Mouse (Mus musculus) MN1 (cell line): ENCODE data around the gene Fbxl14.
A peak's percentile ranks its signal among the peaks of the same experiment; 100 is the strongest.

ENCODE experiments used
- DNase-seq: peaks from one replicate; pipeline ENCODE4 v3.0.0-alpha.2; 2016; ENCODE audit warnings: low spot score

Fbxl14 gene

GRCm38 (mm10) chr6:119492630-119493014 is 13.2 kb downstream of the Fbxl14 start:
- DNase-seq = no peak

GRCm38 (mm10) chr6:119499271-119499670 is 19.8 kb downstream of the Fbxl14 start:
- peak; percentile 37 for DNase-seq

- DNase-seq = no peak
Observed at GRCm38 (mm10) chr6:119500086-119500485, 20.6 kb downstream of the Fbxl14 start.

GRCm38 (mm10) chr6:119502031-119502430 is 22.6 kb downstream of the Fbxl14 start:
- DNase-seq = no peak

GRCm38 (mm10) chr6:119504756-119505155 is 25.3 kb downstream of the Fbxl14 start:
- DNase-seq = no peak

- no peak for DNase-seq
Observed at GRCm38 (mm10) chr6:119505525-119506225, 26.2 kb downstream of the Fbxl14 start.

DNA sequence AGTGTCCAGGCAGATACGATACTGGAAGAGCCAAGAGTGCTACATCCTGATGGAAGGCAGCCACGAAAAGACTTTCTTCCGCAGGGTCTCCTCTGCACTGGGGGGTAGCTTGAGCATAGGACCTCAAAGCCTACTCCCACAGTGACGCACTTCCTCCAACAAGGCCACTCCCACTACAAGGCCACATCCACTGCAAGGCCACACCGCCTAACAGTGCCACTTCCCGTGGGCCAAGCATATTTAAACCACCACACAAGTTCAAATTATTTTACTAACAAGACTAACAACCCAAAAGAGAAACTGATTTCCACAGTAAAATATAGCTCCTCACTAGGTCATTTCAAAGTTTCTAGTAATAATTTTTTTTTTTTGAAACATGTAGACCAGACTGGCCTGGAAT is 28.8 kb downstream of the Fbxl14 start:
- DNase-seq = no peak

DNA sequence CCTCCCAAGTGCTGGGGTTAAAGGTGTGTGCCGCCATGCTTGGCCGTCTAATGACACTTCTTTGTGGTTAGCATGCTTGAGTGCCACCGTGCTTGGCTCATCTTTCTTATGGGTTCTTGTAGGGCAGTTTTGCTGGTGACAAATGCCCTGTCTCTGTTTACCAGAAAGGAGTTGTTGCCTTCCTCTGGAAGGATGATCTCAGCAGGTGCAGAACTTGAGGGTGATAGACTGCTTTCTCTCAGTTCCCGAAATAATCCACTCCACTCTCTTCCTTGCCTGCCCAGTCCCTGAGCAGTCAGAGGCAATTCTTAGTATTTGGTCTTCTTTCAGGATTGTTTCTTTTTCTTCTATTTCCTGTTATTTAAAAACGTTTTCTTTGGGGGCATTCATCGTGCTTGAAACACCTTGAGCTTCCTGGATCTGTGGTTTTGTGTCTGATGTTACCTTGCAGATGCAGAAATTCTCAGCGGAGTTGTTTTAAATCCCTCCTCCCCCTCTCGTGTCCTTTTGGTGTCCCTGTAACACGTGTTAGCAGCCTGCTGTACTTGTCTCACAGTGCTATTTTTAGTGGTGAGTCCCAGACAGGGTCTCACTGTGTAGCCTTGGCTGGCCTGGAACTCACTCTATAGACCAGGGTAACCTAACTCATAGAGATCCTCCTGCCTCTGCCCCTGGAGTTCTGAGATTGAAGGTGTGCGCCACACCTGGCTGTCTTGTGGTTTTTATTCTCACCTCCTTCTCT is 29.3 kb downstream of the Fbxl14 start:
- no peak for DNase-seq

DNA sequence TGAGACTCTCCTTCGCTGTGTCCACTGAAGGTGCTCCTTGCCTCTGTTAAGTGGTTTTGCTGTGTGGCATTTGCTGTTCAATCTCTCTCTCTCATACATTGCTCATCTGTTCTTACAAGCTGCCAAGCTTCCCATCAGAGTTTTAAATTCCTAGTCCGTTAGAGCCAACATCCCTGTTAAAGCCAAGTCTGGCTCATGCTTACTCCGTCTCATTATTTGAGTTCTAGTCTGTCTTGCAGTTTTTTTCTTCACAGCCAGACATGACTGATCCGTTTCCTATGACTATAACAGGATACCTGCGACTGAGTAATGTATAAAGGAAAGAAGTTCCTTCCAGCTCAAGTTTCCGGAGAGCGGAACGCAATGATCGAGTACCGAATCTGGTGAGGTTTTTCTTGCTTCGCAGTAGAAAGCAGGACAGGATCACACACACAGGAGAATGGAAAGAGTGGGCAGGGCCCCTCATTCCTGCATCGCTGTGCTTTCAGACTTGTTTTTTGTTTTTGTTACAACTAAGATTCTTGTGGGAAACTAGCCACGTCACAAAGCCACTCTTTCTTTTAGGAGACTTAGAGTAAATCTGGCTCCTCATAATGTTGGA is 30.1 kb downstream of the Fbxl14 start:
- no peak for DNase-seq

- DNase-seq = no peak
Observed at GRCm38 (mm10) chr6:119512701-119513100, 33.2 kb downstream of the Fbxl14 start.

GRCm38 (mm10) chr6:119513452-119513851 is 34.0 kb downstream of the Fbxl14 start:
- DNase-seq = no peak

DNA sequence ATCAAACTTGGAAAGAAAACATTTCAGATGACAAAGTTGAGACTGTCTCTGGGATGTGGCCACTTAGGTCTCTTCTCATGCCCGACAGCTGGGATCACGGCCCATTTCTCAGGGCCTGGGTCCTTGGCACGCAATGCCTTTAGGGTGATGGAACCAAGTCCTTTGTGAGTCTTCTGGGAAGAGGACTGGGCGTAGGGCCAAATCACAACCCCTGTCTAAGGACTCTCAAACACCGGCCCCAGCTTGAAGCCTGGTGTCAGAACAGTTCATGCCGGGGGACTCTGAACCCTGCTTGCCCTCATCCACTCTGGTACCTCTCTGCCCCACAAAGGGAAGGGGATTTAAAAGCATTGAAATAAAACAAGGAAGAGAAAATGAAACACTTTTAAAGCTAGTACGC is 34.6 kb downstream of the Fbxl14 start:
- no peak for DNase-seq

DNA sequence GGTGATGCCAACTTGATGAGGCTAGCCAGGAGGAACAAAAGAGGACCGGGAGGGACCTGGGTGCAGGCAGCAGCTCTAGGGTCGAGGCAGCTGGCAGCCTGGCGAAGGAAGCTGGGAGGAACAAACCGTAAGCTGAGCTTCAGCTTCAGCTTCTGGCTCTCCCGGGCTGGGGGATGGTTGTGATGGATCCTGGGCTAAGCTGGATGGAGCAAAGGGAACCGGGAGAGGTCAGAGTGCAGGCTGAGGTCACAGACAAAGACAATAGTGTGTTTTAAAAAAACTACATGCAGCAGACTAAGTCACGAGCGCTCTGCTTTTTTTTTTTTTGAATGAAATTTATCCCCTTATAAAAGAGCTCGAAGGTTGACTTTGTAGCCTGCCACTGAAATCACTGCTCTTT is 41.3 kb downstream of the Fbxl14 start:
- DNase-seq = no peak

DNA sequence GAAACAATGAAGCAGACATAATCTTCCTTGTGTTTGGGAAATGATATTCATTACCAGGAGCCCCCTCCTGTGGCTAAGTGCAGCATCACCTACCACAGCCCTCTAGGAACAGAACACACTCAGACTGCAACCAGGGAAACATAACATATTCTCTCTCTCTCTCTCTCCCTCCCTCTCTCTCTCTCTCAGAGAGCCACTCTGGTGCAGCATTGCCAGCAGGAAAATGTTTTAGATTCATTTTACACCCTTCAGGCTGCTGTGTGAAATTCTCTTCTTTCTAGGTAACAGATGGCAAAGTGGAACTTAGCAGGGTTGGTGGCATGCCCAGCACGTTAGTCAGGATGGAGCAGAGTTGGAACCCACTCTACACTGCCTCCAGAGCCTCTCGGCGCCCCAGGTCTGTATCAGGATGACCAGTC is 42.0 kb downstream of the Fbxl14 start:
- no peak for DNase-seq

DNA sequence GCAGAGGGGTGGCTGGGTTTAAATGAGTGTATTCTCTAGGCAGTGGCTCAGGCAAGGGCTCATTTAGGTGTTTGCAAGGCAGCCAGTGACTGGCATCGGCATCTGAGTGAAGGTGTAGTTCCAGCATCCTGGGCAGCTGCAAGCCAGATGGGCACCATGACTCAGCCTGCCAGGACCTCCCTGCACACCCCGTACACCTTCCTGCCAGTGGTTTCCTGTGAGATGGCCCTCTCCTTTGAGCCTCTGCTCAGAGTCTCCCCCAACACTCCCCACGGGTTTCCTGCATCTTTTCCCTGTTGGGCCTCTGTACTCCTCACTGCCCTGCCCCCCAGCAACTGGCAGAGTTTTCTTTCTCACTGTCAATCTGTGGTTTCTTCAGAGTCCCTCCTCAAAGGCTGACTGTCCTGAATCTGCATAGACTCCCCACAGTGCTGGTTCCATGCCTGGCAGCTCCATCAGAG is 42.5 kb downstream of the Fbxl14 start:
- DNase-seq = no peak

GRCm38 (mm10) chr6:119526498-119526897 is 47.0 kb downstream of the Fbxl14 start:
- no peak for DNase-seq

- DNase-seq = no peak
Observed at GRCm38 (mm10) chr6:119529659-119530058, 50.2 kb downstream of the Fbxl14 start.
